Mouse (Mus musculus): Measurements from ENCODE around the gene Nav2.

GRCm38 (mm10) chr7:49488493-49489087 lies 580.1 kb downstream of the Nav2 start:
- no peak for TF ChIP-seq POLR2A (IDR thresholded peaks at IDR 0.05; ENCODE audit: extremely low read depth, insufficient read depth, low read length)
- no peak for TF ChIP-seq CTCF (IDR thresholded peaks at IDR 0.05; ENCODE audit: extremely low read depth, insufficient read depth, low read length)

All from cortical plate, adult 2 months (tissue).